Mouse (Mus musculus) left cerebral cortex, postnatal 4 days (tissue): ENCODE measurements at regions not wholly inside any gene's neighbourhood (a gene's known extent, or its start where the extent isn't known, plus 50 kb on each side); places are given as distances from the start of the nearest gene placed in this dataset.

Source experiments
- DNase-seq: peaks from one replicate; pipeline ENCODE4 v3.0.0-alpha.2; 2022
- intact Hi-C: fragments of 180-260 bp; cut with DNase I; formaldehyde crosslinking; loops from one replicate; pipeline ENCODE4 v1.15.1; 2025

DNA sequence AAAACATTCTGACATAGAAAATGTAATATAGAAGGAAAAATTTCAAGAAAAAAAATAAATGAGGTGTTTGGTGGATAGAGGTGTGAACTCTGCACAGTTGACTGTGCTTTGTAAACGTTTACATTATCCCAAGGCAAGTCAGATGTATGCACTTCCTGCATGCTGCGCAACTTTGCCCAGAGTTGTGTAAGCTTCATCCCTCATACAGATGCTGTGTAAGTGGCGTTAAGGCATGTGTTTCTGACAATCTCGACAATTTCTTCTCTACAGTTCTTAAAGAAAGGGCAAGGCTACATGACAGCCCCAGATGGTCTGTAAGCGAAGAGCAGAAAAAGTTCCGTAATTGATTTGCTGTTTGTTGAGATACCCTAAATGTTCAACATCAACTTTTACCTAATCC lies 476.6 kb upstream of the Pitx2 start:
- intact Hi-C loops = no loop called here
- no peak for DNase-seq

DNA sequence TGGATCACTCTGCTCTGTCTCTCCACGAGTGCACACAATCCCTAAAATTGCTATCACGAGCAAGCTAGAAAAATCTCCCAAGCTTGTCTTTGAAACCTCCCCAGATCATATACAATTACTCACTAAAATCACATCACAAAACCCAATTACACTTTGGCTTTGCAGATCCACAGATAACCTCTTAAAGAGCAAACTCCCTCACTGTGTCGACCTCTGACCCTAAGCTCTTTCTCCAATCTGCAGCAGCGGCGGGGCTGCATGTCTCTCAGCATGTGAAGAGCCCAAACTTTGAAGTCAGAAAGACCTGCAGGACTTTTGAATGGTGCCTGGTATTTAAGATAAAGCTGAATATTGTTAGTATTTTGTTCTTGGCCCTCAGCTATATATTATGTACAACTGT lies 479.4 kb upstream of the Pitx2 start:
- intact Hi-C loops = no loop called here
- no peak for DNase-seq

DNA sequence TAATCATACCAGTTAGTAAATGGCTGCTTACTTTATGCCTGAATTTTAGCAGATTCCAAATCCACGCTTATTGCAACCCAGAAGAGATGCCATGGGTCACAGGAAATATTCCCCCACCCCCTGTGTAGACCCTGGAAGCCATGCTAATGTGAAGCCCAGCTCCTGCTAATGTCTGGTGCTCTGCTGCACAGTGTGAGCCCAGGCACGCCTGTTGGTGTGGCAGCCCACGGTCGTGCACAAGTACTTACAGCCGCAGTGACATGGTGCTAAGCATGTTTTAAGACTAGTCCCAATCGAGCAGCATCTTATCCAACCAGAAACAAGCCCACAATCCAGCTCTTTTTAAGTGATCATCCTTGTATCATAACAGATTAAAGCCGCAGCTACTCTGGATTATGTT lies 480.5 kb upstream of the Pitx2 start:
- intact Hi-C loops = no loop called here
- DNase-seq = peak; percentile 1

DNA sequence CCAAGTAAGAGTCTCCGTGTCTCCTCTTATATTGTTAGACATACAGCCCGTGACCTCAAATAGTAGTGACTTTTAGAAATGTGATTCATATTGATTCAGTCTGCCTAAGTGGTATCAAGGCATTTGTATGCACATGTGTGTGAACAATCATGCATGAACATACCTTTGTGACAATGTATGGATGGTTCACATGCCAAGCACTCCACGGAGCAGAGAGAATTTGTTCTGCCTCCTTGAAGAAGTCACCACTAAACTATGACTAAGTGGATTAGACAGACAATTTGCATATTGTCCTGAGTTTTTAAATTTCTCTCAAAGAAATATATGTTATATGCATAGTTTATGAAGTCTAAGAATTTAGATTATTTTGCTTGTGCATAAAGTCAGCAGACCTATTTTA lies 492.4 kb upstream of the Pitx2 start:
- intact Hi-C loops = no loop called here
- no peak for DNase-seq

DNA sequence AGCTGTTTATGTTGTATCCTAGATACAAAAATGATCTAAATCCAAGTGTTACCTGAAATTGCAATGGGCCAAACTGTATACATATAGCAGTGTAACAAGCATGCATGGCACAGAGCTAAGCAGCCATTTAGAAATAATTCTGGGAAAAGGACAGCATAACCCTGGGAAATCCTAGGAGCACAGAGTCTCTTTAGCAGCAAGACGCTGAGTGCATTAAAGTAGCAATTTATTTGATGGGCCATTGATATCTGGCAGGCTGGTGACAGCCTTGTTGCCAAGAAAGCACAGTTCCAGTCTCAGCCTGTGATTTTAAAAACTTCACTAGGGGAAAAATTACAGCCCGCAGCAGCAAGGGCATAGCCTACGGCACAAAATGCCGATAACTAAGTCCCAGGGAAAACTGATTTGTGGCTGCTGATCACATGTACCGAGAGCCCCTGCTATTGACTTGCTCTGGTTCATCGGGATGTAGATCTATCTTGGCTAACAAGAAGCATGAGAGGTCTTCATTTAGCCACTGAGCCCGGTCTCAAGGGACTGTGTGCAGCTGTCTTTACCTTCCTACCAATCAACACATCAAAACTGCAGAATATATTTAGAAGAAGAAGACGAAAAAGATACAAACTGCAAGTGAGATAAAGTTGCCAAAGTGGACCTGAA lies 531.1 kb upstream of the Pitx2 start:
- intact Hi-C loops = no loop called here
- peak; percentile 11 for DNase-seq

DNA sequence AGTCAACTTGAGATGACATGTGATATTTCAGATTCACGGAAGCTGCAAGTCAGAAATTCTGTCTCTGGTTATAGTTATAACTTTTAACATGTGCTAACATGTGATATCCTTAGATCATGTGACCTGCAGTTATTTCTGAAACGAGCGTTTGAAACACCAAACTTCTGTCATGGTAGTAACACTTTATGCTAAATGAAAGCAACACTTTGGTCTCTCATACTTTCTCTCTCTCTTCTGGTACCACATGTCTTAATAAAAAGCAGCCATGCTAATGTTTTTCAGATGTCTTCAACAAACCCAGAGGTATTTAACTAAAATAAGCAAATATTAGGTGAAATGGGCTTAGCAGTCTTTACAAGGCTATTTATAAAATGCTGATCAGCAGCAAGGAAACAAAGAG lies 534.5 kb upstream of the Pitx2 start:
- DNase-seq = no peak
- intact Hi-C loops = no loop called here

DNA sequence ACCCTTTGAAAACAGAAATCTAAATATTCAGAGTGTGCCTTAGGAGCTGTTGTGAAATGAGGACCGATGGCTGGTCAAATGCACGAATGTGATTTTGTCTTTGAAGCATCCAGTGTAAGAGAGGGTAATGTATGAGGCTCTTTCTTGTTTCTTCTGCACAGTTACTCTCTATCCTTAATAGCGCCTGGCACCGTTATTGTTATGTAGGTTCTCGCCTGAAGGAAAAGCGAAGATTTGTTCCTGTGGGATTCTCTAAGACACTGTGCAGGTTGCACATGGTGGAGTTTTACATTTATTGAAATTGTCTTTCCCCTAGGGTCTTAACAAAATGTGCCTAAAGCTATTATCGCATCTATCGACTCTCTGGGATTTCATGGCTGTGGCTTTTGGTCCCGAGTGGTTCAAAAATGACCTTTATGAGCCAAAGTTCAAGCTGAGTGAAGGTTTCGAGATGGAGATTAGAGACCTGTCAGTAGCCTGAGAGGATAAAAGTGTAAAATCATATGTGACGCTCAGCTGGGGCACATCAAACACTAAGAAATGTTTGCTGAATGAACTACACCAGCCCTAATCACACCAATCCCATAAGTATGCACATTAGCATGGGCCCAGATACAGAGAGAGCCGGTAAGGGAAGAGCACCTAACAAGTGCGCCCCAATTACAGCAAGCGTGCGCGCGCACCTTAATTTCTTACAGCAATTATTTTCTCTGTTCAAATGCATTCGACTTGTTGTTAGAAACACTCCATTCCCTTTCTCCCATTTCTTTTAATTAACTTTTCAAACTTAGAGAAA lies 562.5 kb upstream of the Pitx2 start:
- no peak for DNase-seq
- intact Hi-C loops = no loop called here

DNA sequence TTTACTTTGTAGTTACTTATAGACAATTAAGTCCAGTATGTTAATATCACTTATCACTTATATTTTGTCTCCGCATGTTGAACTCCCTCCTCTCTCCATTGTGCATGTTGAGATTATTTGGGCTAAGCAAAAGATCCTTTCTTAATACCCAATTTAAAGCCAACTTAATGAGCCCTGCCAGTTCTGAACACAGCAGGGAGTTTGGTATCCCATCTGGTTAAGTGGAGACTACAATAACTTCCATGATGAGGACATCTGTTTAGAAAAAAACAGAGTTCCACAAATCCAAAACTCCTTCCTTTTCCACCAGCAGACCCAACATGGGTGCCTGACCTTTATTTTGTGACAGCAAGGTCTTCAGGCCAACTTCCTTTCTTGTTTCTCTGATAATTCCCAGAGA lies 572.0 kb upstream of the Pitx2 start:
- peak; percentile 22 for DNase-seq
- intact Hi-C loops = no loop called here

DNA sequence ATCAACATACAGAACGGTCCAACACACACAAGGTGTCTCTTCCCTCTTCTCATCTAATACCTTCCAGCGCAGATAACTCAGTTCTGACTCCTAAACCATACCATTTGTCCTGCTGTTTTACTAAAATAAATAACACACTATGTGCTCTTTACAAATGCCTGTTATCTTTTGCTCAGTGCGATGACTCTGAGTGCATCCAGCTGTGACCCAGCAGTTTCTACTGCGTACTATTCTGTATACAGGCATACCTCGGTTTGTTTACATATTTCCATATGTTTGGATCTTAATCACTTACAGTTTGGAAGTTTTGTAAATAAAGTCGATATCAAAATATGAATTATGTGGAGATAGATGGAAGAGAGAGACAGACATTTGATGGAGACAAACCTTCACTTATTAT lies 583.0 kb upstream of the Pitx2 start:
- DNase-seq = no peak
- intact Hi-C loops = no loop called here

DNA sequence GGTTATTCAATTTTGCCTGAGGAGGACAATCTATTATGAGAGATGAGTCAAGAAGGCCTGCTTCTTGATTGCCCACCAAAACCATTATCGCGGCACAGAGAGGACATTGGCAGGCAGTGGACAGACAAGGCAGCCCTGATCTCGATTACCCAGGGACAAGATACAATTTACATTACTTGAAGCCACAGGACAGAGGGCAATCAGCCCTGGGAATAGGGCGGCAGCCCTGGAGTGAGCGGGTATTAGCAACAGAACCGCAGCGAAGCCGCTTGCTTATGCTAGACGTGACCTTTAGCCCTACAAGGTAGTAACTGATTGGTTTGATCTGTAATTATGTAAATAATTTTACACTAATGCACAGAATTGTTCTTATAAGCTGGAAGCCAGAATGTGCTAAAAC lies 586.0 kb upstream of the Pitx2 start:
- DNase-seq = no peak
- intact Hi-C loops = no loop called here

DNA sequence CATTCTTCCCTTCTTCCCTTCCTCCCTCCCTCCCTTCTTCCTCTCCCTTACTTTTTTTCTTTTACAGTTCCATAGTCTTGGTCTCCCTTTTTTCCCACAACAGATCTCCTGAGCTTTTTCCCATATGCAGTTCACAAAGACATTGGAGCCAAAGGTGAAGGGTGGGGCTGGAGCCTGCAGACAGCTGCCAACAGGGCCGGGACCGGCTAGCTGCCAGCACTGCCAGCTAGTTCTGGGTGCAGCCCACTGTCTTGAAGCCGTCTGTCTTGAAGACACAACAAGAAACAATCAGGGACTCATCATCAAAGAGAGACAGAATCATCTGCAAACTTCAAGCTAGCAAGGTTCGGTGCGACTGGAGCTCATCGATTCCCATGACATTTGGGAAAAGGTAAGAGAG lies 588.9 kb upstream of the Pitx2 start:
- DNase-seq = peak; percentile 27
- intact Hi-C loops = no loop called here

DNA sequence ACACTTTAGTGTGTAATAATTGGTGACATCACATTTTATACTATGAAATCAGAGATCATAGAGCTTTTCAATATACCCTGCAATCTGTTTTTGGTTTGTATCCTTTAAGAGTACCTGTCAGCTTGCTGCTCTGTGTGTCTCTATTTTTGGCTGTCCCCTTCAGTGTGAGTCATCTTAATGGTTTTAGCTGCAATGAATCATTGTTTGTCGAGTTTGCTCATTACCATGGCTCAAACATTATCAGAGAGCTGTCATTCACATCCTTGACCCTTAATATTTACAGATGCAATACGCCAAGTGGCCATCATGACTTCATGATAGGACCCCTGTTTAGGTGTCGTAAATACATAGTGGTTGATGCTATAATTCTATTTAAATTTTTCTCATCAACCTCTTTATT lies 591.0 kb upstream of the Pitx2 start:
- no peak for DNase-seq
- intact Hi-C loops = no loop called here

DNA sequence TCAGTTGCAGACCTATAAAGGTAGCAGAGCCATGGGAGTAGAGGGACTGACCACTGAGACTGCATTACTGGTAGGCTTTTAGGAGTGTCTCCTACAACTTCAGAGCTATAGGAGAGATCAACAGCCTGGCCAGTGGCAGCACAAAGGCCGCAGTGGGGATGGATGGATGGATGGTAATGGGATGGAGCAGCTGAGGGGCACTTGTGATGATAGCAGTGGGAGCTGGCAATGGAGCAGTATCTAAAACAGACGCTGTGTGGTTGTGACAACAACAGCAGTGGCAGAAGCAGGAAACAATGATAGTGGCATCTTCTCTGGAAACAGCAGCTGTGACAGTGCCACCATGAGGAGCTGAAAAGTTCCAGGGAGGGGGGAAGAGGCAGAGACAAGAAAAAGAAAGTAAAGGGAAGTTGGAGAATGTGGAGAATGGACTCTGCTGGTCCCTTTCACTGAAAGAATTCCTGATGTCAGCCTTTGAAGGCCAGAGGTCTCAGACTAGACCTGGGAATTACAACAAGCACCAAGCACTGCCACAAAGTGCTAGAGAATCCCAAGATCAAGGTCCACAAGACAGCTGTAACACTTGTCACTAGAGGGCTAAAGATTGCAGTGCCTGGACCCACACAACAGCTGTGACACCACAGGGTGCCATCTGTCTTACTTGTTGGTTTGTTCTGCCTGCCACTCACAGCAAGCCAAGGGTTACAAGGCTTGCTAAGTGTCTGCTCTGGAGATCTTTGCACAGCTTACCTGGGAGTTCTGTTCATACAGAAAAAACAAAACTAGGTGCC lies 624.1 kb upstream of the Pitx2 start:
- intact Hi-C loops = no loop called here
- peak; percentile 28 for DNase-seq

DNA sequence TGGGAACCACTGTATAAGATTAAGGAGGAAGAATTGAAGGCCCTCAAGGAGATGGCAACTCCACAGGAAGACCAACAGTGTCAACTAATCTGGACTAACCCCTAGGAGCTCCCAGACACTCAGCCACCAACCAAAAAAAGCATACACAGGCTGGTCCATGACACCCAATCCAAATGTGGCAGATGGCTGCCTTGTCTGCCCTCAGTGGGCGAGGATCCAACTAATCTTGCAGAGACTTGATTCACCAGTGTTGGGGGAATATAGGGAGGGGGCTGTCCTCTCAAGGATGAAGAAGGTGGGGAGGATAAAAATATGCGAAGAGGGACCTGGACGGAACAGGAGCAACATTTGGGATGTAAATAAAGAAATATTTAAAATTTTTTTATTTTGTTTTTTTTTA lies 629.1 kb upstream of the Pitx2 start:
- DNase-seq = peak; percentile 24
- intact Hi-C loops = no loop called here

DNA sequence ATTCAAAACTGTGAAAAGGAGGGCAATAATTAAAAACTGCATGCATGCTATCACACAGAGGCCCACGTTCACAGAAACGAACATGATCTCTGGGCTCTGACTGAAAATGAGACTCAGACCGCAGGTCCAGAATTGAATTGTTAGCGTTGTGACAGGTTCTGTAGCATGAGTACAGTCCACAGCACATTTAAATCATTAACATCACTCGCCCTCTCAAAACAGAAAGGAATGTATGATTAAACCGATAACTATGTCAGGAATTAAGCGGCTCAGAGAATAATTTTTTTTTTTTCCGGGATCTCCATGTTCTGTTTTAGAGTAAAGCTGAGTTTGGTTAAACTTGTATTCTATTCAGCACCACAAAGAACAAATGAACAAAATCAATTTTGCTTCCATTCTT lies 634.3 kb upstream of the Pitx2 start:
- intact Hi-C loops = no loop called here
- DNase-seq = no peak

DNA sequence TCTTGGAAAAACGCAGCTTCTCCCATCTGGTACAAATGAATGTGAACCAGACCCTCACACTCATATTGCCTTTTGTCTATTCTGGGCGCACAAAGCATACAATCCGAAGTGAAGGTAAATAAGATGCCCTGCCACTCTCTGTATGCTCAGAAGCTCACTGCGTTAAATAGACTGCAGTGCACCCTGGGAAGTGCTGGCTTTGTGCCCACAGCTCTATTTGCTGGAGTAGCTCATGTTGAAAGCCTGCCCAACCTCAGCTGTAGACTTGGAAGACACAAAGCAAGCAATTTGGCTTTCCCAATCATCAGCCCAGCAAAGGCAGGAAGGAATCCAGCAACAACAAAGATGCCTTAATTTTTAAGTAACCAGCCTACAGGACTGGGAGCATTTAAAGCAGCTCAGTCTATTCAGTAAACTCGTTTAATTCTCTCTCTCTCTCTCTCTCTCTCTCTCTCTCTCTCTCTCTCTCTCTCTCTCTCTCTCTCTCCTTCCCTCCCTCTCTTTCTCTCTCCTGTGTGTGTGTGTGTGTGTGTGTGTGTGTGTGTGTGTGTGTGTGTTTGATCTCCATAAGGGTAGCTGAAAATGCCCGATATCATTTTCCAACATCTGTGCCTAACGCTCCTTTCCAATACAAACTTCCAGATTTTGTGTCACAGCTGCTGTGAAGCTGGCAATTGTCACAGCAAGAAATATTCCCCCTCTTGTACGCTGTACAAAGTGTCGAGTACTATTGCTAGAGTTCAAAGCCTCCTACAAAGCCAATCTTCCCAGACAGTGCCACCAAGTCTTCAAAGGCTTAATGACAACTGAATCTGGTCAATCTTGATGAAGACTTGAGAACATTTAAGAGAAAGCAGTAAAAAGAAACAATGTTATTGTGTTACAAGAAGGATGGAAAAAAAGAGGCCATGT lies 650.5 kb upstream of the Fam241a start:
- DNase-seq = peak; percentile 97
- intact Hi-C loops = no loop called here

DNA sequence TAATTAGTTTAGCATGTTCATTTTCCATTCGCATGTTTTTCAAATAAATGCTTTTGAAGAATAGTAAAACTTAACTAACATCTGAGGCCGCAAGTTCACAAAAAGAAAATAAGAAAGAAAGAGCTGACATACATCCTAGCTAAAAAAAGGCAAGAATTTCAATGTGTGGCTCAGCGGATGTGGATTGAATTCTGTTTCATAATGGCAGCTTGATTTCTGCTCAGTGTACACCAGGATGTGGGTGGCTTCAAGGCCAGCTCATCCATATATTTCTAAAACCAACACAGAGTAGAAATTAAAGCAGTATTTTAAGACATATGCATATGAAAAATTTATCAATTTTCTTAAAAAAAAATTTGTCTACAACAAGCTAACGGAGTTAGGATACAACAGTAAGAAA lies 629.3 kb upstream of the Fam241a start:
- intact Hi-C loops = no loop called here
- DNase-seq = no peak

DNA sequence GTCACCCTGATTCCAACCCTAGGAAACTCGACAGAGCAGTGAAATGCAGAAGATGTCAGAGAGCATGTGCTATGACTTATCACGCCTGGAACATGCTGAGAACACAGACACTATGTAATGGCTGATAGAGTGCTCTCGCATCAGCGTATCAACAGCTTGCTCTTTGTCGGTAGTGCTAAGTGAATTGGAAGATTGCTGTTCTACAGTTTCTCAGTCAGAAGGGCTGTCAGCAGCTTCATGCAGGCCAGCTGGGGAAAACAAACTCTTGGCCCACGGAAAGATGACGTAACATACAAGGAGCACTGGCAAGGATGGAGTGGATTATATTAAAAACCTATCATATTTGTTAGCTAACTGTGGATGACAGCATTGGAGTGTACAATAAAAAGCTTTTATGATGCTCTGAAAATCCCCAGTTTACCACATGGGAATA lies 624.6 kb upstream of the Fam241a start:
- DNase-seq = peak; percentile 51
- intact Hi-C loops = no loop called here

DNA sequence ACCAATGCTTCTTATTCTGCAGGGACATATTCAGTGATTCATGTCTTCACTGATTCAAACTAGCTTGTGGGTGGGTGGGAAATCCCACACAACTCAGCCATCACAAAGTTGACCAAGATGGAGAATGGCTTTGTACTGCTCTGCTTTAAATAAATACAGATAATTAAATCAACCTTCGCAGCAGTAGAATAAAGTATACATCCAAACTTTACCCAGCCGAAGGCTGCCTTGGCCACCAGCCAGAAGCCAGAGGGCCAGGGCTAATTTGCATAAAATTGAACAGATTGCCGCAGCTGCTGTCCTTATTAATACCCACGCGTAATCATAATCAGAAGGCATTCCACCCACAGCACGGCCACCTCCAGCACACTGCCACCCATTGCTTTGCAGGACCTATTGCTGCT lies 623.8 kb upstream of the Fam241a start:
- DNase-seq = peak; percentile 80
- intact Hi-C loops = no loop called here

DNA sequence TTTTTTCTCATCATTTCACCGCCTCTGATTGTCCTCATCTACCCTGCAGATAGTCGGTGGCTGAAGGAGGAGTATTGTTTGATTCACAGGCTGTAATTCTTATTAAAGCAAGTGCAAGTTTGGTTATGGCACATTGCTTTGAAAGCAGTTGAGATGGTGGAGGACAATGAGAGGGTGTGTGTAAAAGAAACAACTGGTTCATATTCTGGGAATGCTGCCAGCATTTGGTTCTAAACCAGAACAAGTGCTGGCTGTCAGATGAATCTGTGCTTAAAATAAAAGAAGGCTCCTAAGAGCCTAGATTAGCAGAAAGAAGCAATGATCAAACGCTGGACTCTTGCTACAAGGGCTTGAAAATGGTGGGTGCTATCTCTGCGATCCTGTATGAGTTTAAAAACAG lies 622.7 kb upstream of the Fam241a start:
- intact Hi-C loops = no loop called here
- peak; percentile 9 for DNase-seq

DNA sequence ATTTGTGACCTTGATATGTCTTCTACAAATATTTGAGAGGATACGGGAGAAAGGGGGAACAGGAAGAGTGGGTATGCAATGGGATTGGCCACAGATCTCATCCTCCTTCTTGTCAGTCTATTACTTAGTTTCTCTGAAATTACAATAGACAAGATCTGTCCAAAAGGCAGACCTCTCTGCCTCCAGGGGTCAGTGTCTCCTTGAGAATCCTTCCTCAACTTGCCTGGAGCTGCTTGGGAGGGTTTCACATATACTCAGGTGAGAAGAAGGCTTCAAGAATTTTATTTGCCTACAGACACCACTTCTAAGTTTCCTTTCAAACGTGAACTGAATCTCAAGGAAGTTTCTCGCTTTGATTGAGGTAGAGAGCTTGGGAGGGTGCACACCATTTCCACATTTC lies 575.0 kb upstream of the Fam241a start:
- intact Hi-C loops = no loop called here
- DNase-seq = peak; percentile 49
